Mouse (Mus musculus): ENCODE data around the gene Prx.

DNA sequence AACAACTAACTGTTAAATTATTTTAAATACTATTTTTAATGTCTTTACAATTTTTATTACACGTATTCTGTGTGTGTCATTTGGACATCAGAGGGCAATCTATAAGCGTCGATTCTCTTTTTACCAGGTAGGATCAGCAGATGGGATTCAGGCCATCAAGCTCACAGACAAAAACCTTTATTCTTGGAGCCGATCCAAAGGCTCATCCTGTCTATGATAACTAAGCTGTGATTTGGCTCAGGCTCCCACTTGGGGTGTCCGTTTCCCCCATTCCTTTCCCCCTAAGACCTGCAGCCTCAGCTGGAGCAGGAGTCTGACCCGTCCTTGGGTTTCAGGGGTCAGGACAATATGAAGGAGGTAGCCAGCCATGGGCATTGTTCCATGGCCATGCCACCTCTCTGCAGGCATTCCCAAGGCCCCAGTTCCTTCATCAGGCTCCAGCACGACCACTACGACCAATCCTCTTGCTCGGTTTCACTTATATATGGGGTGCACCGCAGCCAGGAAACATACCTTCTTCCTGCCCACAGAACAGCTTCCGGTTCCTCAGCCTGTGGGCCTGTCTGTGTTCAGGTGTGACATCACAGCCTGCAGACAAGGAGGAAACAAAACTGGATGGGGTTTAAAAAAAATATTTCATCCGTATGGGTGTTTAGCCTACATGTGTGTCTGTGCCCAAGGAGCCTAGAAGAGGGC, 45.7 kb downstream of the Prx start:
- TF ChIP-seq GATA1 (IDR thresholded peaks at IDR 0.05; ENCODE audit: borderline replicate concordance, low read length) (no peak), FLI1 (IDR thresholded peaks at IDR 0.05; ENCODE audit: low read length) (no peak)
